Mouse (Mus musculus): ENCODE results near the gene Pik3c2b. TPM values are rescaled to one million over a fixed set of nuclear protein-coding genes. Genes with fewer than 3 reads are reported as not detected.

The Pik3c2b gene
- polyA plus RNA-seq, 1 experiment = 1.8 TPM

DNA sequence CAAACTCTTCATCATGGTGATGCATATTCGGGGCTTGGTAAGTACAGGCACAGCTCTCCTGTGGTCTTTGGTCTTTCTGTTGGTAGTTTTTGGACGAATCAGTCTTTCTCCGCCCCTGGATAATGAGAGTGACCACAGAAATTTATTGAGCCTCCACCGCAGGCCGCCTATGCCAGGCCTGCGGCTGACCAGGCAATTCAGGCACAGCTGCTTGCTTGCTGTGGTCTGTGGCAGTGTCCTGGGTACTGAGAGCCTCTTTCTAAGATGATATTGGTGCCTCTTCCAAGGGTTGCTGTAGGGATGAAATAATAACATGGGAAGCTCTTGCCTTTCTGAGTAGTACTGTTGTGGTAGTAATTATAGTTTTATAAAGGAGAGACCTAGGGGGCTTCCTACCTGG is 58.4 kb downstream of the Pik3c2b start:
- TF ChIP-seq CEBPB (IDR thresholded peaks at IDR 0.05; ENCODE audit: insufficient read depth, poor library complexity, severe bottlenecking) (no peak), TCF12 (IDR thresholded peaks at IDR 0.05; ENCODE audit: insufficient read depth, poor library complexity, severe bottlenecking) (peak; percentile 55), USF1 (IDR thresholded peaks at IDR 0.05; ENCODE audit: low read depth) (no peak), MYOG (IDR thresholded peaks at IDR 0.05; ENCODE audit: control insufficient read depth in 1 of 3, insufficient read depth in 1 of 3, insufficient read length in 2 of 3, low read depth in 2 of 3) (peak; percentile 73 to 89 (median 84)), TCF3 (IDR thresholded peaks at IDR 0.05; ENCODE audit: insufficient read length, low read depth) (peak; percentile 45), MYOD1 (IDR thresholded peaks at IDR 0.05; ENCODE audit: control insufficient read depth in 1 of 3, insufficient read length in 2 of 3, low read depth in 2 of 3) (peak in 2 of 3 experiments; percentile 75 to 82)
- peaks cover 19% of the 10 kb centered on the region for H3K27me3 ChIP-seq (ENCODE audit: control insufficient read depth, insufficient read depth, insufficient read length)
- H3K4me3 ChIP-seq = no peak overlapping the region
- H3ac ChIP-seq (ENCODE audit: control insufficient read depth, insufficient read length) = no peak overlapping the region
- peaks cover 4% of the 10 kb centered on the region for H3K36me3 ChIP-seq (ENCODE audit: control insufficient read depth, insufficient read depth)
- H3K79me2 ChIP-seq (ENCODE audit: control insufficient read depth, insufficient read depth) = no peaks in the 10 kb centered on the region
- H3K4me2 ChIP-seq (ENCODE audit: low read depth) = peak overlapping the region; percentile 15

DNA sequence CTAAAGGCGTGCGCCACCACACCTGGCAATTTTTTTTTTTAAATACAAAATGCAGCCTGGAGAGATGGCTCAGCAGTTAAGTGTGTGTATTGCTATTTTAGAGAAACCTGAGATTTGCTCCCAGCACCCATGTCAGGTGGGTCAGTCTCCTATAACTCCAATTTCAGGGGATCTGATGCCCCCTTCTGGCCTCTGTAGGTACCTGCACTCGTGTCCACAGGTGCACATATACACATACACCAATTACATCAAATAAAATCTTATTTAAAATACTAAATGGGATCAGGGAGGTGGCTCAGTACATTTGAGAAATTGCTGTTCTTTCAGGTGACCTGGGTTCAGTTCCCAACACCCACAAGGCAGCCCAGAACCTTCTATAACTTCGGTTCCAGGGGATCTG is 70.6 kb downstream of the Pik3c2b start:
- H3K27me3 ChIP-seq (ENCODE audit: control insufficient read depth, insufficient read depth, insufficient read length) = no peaks in the 10 kb centered on the region
- TF ChIP-seq SRF (IDR thresholded peaks at IDR 0.05; ENCODE audit: control insufficient read depth, insufficient read length, low read depth) (no peak), TCF12 (IDR thresholded peaks at IDR 0.05; ENCODE audit: insufficient read depth, poor library complexity, severe bottlenecking) (no peak), MAX (IDR thresholded peaks at IDR 0.05; ENCODE audit: low read depth) (no peak), CEBPB (IDR thresholded peaks at IDR 0.05; ENCODE audit: insufficient read depth, poor library complexity, severe bottlenecking) (no peak)
- no peak overlapping the region for H3ac ChIP-seq (ENCODE audit: control insufficient read depth, insufficient read length)
- no peak overlapping the region for H3K4me3 ChIP-seq
- no peak overlapping the region for H3K4me2 ChIP-seq (ENCODE audit: low read depth)
- no peaks in the 10 kb centered on the region for H3K36me3 ChIP-seq (ENCODE audit: control insufficient read depth, insufficient read depth)
- H3K79me2 ChIP-seq (ENCODE audit: control insufficient read depth, insufficient read depth) = no peaks in the 10 kb centered on the region

DNA sequence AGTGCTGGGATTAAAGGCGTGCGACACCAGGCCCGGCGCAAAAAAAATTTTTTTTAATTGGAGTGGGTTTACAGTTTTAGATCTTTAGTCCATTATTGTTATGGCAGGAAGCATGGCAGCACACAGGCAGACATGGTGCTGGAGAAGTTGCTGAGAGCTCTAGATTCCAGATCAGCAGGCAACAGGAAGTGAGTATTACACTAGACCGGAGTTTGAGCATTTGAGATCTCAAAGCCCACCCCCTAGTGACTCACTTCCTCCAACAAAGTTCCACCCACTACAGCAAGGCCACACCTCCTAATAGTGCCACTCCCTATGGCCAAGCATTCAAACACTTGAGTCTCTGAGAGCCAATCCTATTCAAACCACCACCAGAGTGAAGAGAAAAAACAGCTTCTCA is 72.7 kb downstream of the Pik3c2b start:
- Histone ChIP-seq H3K79me2 (ENCODE audit: control insufficient read depth, insufficient read depth) (no peaks in the 10 kb centered on the region), H3ac (ENCODE audit: control insufficient read depth, insufficient read length) (no peak overlapping the region), H3K36me3 (ENCODE audit: control insufficient read depth, insufficient read depth) (no peaks in the 10 kb centered on the region), H3K4me3 (no peak overlapping the region), H3K27me3 (ENCODE audit: control insufficient read depth, insufficient read depth, insufficient read length) (no peaks in the 10 kb centered on the region), H3K4me2 (ENCODE audit: low read depth) (no peak overlapping the region)
- TF ChIP-seq POLR2AphosphoS2 (IDR thresholded peaks at IDR 0.05; ENCODE audit: insufficient read length, low read depth) = no peak
- TF ChIP-seq MYOD1 (IDR thresholded peaks at IDR 0.05; ENCODE audit: control insufficient read depth in 1 of 3, insufficient read length in 2 of 3, low read depth in 2 of 3) = no peak
- no peak for TF ChIP-seq CEBPB (IDR thresholded peaks at IDR 0.05; ENCODE audit: insufficient read depth, poor library complexity, severe bottlenecking)
- no peak for TF ChIP-seq USF1 (IDR thresholded peaks at IDR 0.05; ENCODE audit: low read depth)
- no peak for TF ChIP-seq TCF3 (IDR thresholded peaks at IDR 0.05; ENCODE audit: insufficient read length, low read depth)
- TF ChIP-seq REST (IDR thresholded peaks at IDR 0.05; ENCODE audit: insufficient read depth, insufficient read length) = no peak
- no peak for TF ChIP-seq POLR2A (IDR thresholded peaks at IDR 0.05; ENCODE audit: insufficient read length, low read depth)
- no peak for TF ChIP-seq MYOG (IDR thresholded peaks at IDR 0.05; ENCODE audit: control insufficient read depth in 1 of 3, insufficient read depth in 1 of 3, insufficient read length in 2 of 3, low read depth in 2 of 3)
- TF ChIP-seq E2F4 (IDR thresholded peaks at IDR 0.05; ENCODE audit: insufficient read depth) = no peak
- no peak for TF ChIP-seq MAX (IDR thresholded peaks at IDR 0.05; ENCODE audit: low read depth)
- TF ChIP-seq SRF (IDR thresholded peaks at IDR 0.05; ENCODE audit: control insufficient read depth, insufficient read length, low read depth) = no peak
- TF ChIP-seq TCF12 (IDR thresholded peaks at IDR 0.05; ENCODE audit: insufficient read depth, poor library complexity, severe bottlenecking) = no peak

DNA sequence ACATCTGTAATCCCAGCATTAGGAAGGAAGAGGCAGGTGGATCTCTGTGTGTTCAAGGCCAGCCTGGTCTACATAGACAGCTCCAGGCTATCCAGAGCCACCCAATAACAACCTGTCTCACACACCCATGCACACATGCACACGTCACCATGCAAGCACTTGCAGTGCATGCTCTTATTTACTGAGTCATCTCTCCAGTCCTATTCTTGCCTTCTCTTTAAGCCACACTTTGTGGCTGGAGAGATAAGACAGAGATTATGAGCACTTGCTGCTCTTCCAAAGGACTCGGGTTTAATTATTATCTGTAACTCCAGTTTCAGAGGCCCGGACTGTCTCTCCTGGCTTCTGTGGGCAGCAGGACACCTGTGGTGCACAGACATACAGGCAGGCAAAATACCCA is 73.4 kb downstream of the Pik3c2b start:
- Histone ChIP-seq H3K36me3 (ENCODE audit: control insufficient read depth, insufficient read depth) (no peaks in the 10 kb centered on the region), H3ac (ENCODE audit: control insufficient read depth, insufficient read length) (no peak overlapping the region), H3K4me3 (no peak overlapping the region), H3K79me2 (ENCODE audit: control insufficient read depth, insufficient read depth) (no peaks in the 10 kb centered on the region), H3K4me2 (ENCODE audit: low read depth) (no peak overlapping the region), H3K27me3 (ENCODE audit: control insufficient read depth, insufficient read depth, insufficient read length) (no peaks in the 10 kb centered on the region)
- TF ChIP-seq MYOG (IDR thresholded peaks at IDR 0.05; ENCODE audit: control insufficient read depth in 1 of 3, insufficient read depth in 1 of 3, insufficient read length in 2 of 3, low read depth in 2 of 3) (peak in 1 of 3 experiments; percentile 13), TCF3 (IDR thresholded peaks at IDR 0.05; ENCODE audit: insufficient read length, low read depth) (no peak)

DNA sequence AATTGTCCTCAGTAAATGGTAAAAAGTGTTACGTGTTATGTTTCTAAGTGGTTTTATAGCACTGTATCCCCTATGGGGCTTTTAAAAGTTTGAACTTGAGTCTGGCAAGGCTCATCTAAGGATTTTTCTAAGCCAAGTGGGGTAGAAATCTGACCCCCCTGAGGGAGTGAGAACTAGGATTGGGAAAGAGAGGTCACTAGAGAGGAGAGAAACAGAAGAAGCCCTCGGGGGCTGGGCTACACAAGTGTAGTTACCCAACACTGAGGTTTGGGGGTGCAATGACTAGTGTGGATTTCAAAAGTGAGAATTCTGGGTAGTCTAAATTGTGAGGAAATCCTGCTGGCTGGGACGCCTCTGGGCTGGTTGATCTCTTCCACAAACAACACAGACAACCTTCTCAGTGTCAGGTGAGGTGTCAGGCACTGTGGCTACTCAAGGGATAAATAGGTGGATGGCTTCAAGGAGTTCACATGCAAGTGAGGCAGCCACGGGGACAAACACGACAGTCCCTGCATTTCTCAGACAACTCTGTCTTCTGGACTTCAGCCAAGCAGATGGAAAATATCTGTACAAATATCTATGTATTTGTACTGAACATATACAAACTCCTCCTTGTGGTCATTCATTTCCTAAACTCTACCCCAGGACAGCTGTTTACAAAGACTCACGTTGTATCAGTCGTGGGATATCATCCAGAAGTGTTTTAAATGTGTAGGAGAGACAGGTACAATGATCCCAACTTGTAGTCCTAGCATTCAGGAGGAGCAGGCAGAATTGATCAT is 74.7 kb downstream of the Pik3c2b start:
- H3K79me2 ChIP-seq (ENCODE audit: control insufficient read depth, insufficient read depth) = no peaks in the 10 kb centered on the region
- no peak for TF ChIP-seq E2F4 (IDR thresholded peaks at IDR 0.05; ENCODE audit: insufficient read depth)
- TF ChIP-seq POLR2AphosphoS2 (IDR thresholded peaks at IDR 0.05; ENCODE audit: insufficient read length, low read depth) = no peak
- no peak for TF ChIP-seq TCF3 (IDR thresholded peaks at IDR 0.05; ENCODE audit: insufficient read length, low read depth)
- TF ChIP-seq TCF12 (IDR thresholded peaks at IDR 0.05; ENCODE audit: insufficient read depth, poor library complexity, severe bottlenecking) = no peak
- TF ChIP-seq USF1 (IDR thresholded peaks at IDR 0.05; ENCODE audit: low read depth) = no peak
- TF ChIP-seq SRF (IDR thresholded peaks at IDR 0.05; ENCODE audit: control insufficient read depth, insufficient read length, low read depth) = no peak
- TF ChIP-seq POLR2A (IDR thresholded peaks at IDR 0.05; ENCODE audit: insufficient read length, low read depth) = no peak
- no peak for TF ChIP-seq REST (IDR thresholded peaks at IDR 0.05; ENCODE audit: insufficient read depth, insufficient read length)
- no peak for TF ChIP-seq CEBPB (IDR thresholded peaks at IDR 0.05; ENCODE audit: insufficient read depth, poor library complexity, severe bottlenecking)
- TF ChIP-seq MYOG (IDR thresholded peaks at IDR 0.05; ENCODE audit: control insufficient read depth in 1 of 3, insufficient read depth in 1 of 3, insufficient read length in 2 of 3, low read depth in 2 of 3) = no peak
- no peak for TF ChIP-seq MAX (IDR thresholded peaks at IDR 0.05; ENCODE audit: low read depth)
- TF ChIP-seq MYOD1 (IDR thresholded peaks at IDR 0.05; ENCODE audit: control insufficient read depth in 1 of 3, insufficient read length in 2 of 3, low read depth in 2 of 3) = no peak
- H3K27me3 ChIP-seq (ENCODE audit: control insufficient read depth, insufficient read depth, insufficient read length) = no peaks in the 10 kb centered on the region
- no peak overlapping the region for H3K4me3 ChIP-seq
- peak overlapping the region; percentile 39 for H3K4me2 ChIP-seq (ENCODE audit: low read depth)
- no peaks in the 10 kb centered on the region for H3K36me3 ChIP-seq (ENCODE audit: control insufficient read depth, insufficient read depth)
- no peak overlapping the region for H3ac ChIP-seq (ENCODE audit: control insufficient read depth, insufficient read length)

All from myocyte (in vitro differentiated cells).